Mouse (Mus musculus) heart, adult 2 months (tissue): Measurements from ENCODE around the gene Fads3. TPM values are rescaled to one million over a fixed set of nuclear protein-coding genes. Genes with fewer than 3 reads are reported as not detected.

Experiments
- DNase-seq, 2 experiments: peaks; one replicate each; pipeline ENCODE4 v3.0.0; 2021
- H3K27ac ChIP-seq: fragments of 200-600 bp; 2 replicates; pipeline ENCODE4 v1.8.1; 2022
- H3K27me3 ChIP-seq: fragments of 200-500 bp; 2 replicates; pipeline ENCODE4 v1.6.1; 2012; ENCODE audit warnings: mild to moderate bottlenecking, low read length, inconsistent platforms, mixed read lengths; ENCODE audit not compliant: control insufficient read depth, insufficient read depth
- H3K36me3 ChIP-seq: fragments of 200-500 bp; 2 replicates; pipeline ENCODE4 v1.6.1; 2012; ENCODE audit warnings: low read length, inconsistent platforms; ENCODE audit not compliant: control insufficient read depth, insufficient read depth
- H3K4me1 ChIP-seq: fragments of 200-500 bp; 2 replicates; pipeline ENCODE4 v1.6.1; 2011; ENCODE audit warnings: low read length; ENCODE audit not compliant: control insufficient read depth, insufficient read depth
- H3K4me3 ChIP-seq: fragments of 200-600 bp; 2 replicates; pipeline ENCODE4 v1.8.1; 2022
- H3K79me2 ChIP-seq: fragments of 200-500 bp; replicated peaks from 2 replicates; pipeline ENCODE4 v1.6.1; 2012; ENCODE audit warnings: mild to moderate bottlenecking, inconsistent platforms, low read length, moderate library complexity, mixed read lengths; ENCODE audit not compliant: control insufficient read depth, insufficient read depth
- H3K9ac ChIP-seq: fragments of 200-500 bp; 2 replicates; pipeline ENCODE4 v1.6.1; 2012; ENCODE audit warnings: low read depth, mild to moderate bottlenecking, control low read depth, inconsistent platforms, low read length, mixed read lengths
- CTCF ChIP-seq: fragments of 200-600 bp; IDR thresholded peaks from 2 replicates; pipeline ENCODE4 v1.8.1; 2022; ENCODE audit warnings: antibody characterized with exemption, mild to moderate bottlenecking, moderate library complexity
- EP300 ChIP-seq: fragments of 200-500 bp; IDR thresholded peaks from 2 replicates; pipeline ENCODE4 v1.6.1; 2011; ENCODE audit warnings: low read depth, low read length, control low read depth; ENCODE audit not compliant: insufficient read depth
- POLR2A ChIP-seq: fragments of 200-500 bp; IDR thresholded peaks from 2 replicates; pipeline ENCODE4 v1.6.1; 2011; ENCODE audit warnings: mild to moderate bottlenecking, low read depth, low read length, control low read depth; ENCODE audit not compliant: insufficient read depth
- WGBS: fragments of 180-500 bp; shearing (Covaris S2); methylation state at CpG from one replicate; pipeline ENCODE4 v1.1.7; 2018; 5-methylcytosine and 5-hydroxymethylcytosine counted together
- intact Hi-C: fragments of 180-260 bp; cut with DNase I; formaldehyde crosslinking; loops from one replicate; pipeline ENCODE4 v1.15.1; 2025
- polyA plus RNA-seq: library from polyadenylated mRNA; depleted of rRNA; stranded (reverse); fragments of >200 nt; gene quantifications from 2 replicates; pipeline ENCODE4 v1.2.3, GENCODE M21; 2012
- total RNA-seq, 2 experiments: library from RNA; stranded (reverse); gene quantifications; 2 replicates each; pipeline ENCODE4 v1.2.3; 2021

The Fads3 gene
- total and polyA plus RNA-seq, 3 experiments = 29.7 to 104 (median 33.7) TPM

GRCm38 (mm10) chr19:10097826-10098225 is 56.5 kb downstream of the Fads3 start:
- Histone ChIP-seq H3K79me2 (no peaks in the 10 kb centered on the region), H3K36me3 (no peaks in the 10 kb centered on the region), H3K4me3 (no peak overlapping the region), H3K27me3 (no peaks in the 10 kb centered on the region), H3K4me1 (no peaks in the 10 kb centered on the region; the same call in 1 of the 2 replicates), H3K27ac (no peak overlapping the region), H3K9ac (no peak overlapping the region)
- 94% methylated on average over 5 of the region's 5 CpGs for WGBS
- no peak for TF ChIP-seq CTCF
- no peak for TF ChIP-seq POLR2A
- no peak for TF ChIP-seq EP300
- intact Hi-C loops = no loop called here
- no peak for DNase-seq

- peak overlapping the region; percentile 58 for H3K27ac ChIP-seq
- WGBS = under 1% methylated on average over 21 of the region's 21 CpGs
Observed at GRCm38 (mm10) chr19:10100631-10101071, 59.3 kb downstream of the Fads3 start.

GRCm38 (mm10) chr19:10101341-10102053 is 60.1 kb downstream of the Fads3 start, which contains the start of gene Fads2:
Gene Fads2, minus strand, starts transcription at chr19:10101746.
- 1% methylated on average over 57 of the region's 57 CpGs for WGBS
- intact Hi-C loops = loop anchor here (5.0 kb wide), 1 partner anchor 59 kb away; the partner anchor contains the start of gene Fads3
- DNase-seq = peak; percentile 86 to 91
- Histone ChIP-seq H3K4me1 (no peaks in the 10 kb centered on the region; the same call in 1 of the 2 replicates), H3K27ac (peak within 1 kb of the TSS; percentile 58), H3K27me3 (no peaks in the 10 kb centered on the region), H3K9ac (peak within 1 kb of the TSS; percentile 79), H3K36me3 (no peaks in the 10 kb centered on the region), H3K79me2 (no peaks in the 10 kb centered on the region), H3K4me3 (peak within 1 kb of the TSS; percentile 66)
- TF ChIP-seq EP300 (no peak), POLR2A (peak; percentile 68), CTCF (no peak)

More at GRCm38 (mm10) chr19:10100631-10101071, 59.3 kb downstream of the Fads3 start:
- Histone ChIP-seq H3K36me3 (no peaks in the 10 kb centered on the region), H3K9ac (peak overlapping the region; percentile 79), H3K27me3 (no peaks in the 10 kb centered on the region), H3K4me1 (no peaks in the 10 kb centered on the region; the same call in 1 of the 2 replicates), H3K79me2 (no peaks in the 10 kb centered on the region), H3K4me3 (peak overlapping the region; percentile 66)
- intact Hi-C loops = loop anchor here (5.0 kb wide), 1 partner anchor 58 kb away; the partner anchor contains the start of gene Fads3
- TF ChIP-seq POLR2A (no peak), CTCF (peak; percentile 79)
- DNase-seq = peak; percentile 81 to 82

- intact Hi-C loops = loop anchor here (5.0 kb wide), 1 partner anchor 60 kb away; the partner anchor contains the start of gene Fads3
- H3K27ac ChIP-seq = peak overlapping the region; percentile 20; the same call in 1 of the 2 replicates
- H3K4me3 ChIP-seq = peak overlapping the region; percentile 66
- H3K79me2 ChIP-seq = no peaks in the 10 kb centered on the region
- TF ChIP-seq CTCF = no peak
- DNase-seq = no peak
- no peaks in the 10 kb centered on the region for H3K36me3 ChIP-seq
- 12% methylated on average over 22 of the region's 25 CpGs for WGBS
- no peak overlapping the region for H3K9ac ChIP-seq
- no peaks in the 10 kb centered on the region; the same call in 1 of the 2 replicates for H3K4me1 ChIP-seq
- H3K27me3 ChIP-seq = no peaks in the 10 kb centered on the region
Observed at GRCm38 (mm10) chr19:10102054-10102700, 60.8 kb downstream of the Fads3 start.

- H3K79me2 ChIP-seq = no peaks in the 10 kb centered on the region
- intact Hi-C loops = loop anchor here (5.0 kb wide), 1 partner anchor 62 kb away; the partner anchor contains the start of gene Fads3
- no peak overlapping the region for H3K27ac ChIP-seq
- no peaks in the 10 kb centered on the region for H3K36me3 ChIP-seq
- no peak for DNase-seq
- TF ChIP-seq CTCF (no peak), EP300 (no peak), POLR2A (no peak)
- no peaks in the 10 kb centered on the region; the same call in 1 of the 2 replicates for H3K4me1 ChIP-seq
- no peak overlapping the region for H3K9ac ChIP-seq
- WGBS = 80% methylated on average over 6 of the region's 6 CpGs
- no peaks in the 10 kb centered on the region for H3K27me3 ChIP-seq
- H3K4me3 ChIP-seq = no peak overlapping the region
Observed at GRCm38 (mm10) chr19:10104234-10104633, 62.9 kb downstream of the Fads3 start.

GRCm38 (mm10) chr19:10105034-10105493 is 63.7 kb downstream of the Fads3 start:
- DNase-seq = no peak
- H3K79me2 ChIP-seq = no peaks in the 10 kb centered on the region
- WGBS = 72% methylated on average over 10 of the region's 10 CpGs
- no peak overlapping the region for H3K27ac ChIP-seq
- TF ChIP-seq EP300 (no peak), CTCF (no peak), POLR2A (no peak)
- no peak overlapping the region for H3K4me3 ChIP-seq
- no peak overlapping the region for H3K9ac ChIP-seq
- no peaks in the 10 kb centered on the region for H3K27me3 ChIP-seq
- intact Hi-C loops = no loop called here
- H3K36me3 ChIP-seq = no peaks in the 10 kb centered on the region
- H3K4me1 ChIP-seq = no peaks in the 10 kb centered on the region; the same call in 1 of the 2 replicates
